Mouse (Mus musculus): ENCODE results near the gene 1700017B05Rik. TPM values are rescaled to one million over a fixed set of nuclear protein-coding genes. Genes with fewer than 3 reads are reported as not detected.
A peak's percentile ranks its signal among the peaks of the same experiment; 100 is the strongest.

The 1700017B05Rik gene
- total RNA-seq, 1 experiment = 35.6 TPM

DNA sequence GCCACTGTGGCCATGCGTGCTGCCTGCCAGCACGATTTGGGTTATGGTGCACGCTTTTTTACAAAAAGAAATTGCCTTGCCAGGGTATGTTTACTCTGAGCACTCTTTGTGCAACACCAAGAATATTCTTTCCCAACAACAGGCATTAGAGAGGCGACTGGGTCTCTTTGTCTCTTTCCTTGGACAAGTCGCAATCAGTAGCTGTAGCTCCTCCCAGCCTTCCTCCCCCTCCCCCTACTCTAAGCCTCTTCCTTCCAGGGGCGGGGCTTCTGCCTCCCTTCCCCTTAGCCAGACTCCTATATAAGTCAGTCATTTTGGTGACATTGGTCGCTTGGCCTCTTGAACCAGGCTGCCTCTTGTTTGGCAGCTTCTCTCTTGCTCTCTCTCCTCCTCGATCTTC lies 33.9 kb upstream of the 1700017B05Rik start:
- Histone ChIP-seq H3K4me3 (ENCODE audit: insufficient read depth in 1 of 2, low read depth in 1 of 2, low read length in 2 of 2, poor library complexity in 1 of 2, severe bottlenecking in 1 of 2) (peak overlapping the region; percentile 2 to 55; a peak in 3 of 4 replicates), H3K9me3 (ENCODE audit: control insufficient read depth, insufficient read depth, low read depth, low read length) (no peaks in the 10 kb centered on the region), H3K36me3 (ENCODE audit: control insufficient read depth, insufficient read depth, low read length, poor library complexity, severe bottlenecking) (no peaks in the 10 kb centered on the region), H3K9ac (ENCODE audit: insufficient read depth, low read depth, low read length, poor library complexity, severe bottlenecking) (no peak overlapping the region), H3K4me1 (ENCODE audit: control insufficient read depth in 2 of 2, insufficient read depth in 2 of 2, low read length in 2 of 2, poor library complexity in 1 of 2) (peaks cover 0 to 6% of the 10 kb centered on the region in 2 experiments; a peak in 1 of 4 replicates), H3K27ac (ENCODE audit: insufficient read depth, low read depth, low read length, poor library complexity, severe bottlenecking) (no peak overlapping the region)
- TF ChIP-seq ZC3H11A (IDR thresholded peaks at IDR 0.05; ENCODE audit: borderline replicate concordance, low read depth, low read length) (no peak), ZNF384 (IDR thresholded peaks at IDR 0.05; ENCODE audit: low read depth, low read length) (no peak), CHD2 (IDR thresholded peaks at IDR 0.05; ENCODE audit: low read depth, low read length) (no peak), MAFK (IDR thresholded peaks at IDR 0.05; ENCODE audit: insufficient read depth, low read depth, low read length) (no peak), HCFC1 (IDR thresholded peaks at IDR 0.05; ENCODE audit: borderline replicate concordance, insufficient read depth, low read length) (no peak)
- in situ Hi-C loops (cut with MboI; ENCODE audit: low sequenced_read_pairs in 2 of 2, unreplicated experiment in 2 of 2) = no loop called here
- peak; percentile 51 for DNase-seq (ENCODE audit: low read depth, low spot score)

DNA sequence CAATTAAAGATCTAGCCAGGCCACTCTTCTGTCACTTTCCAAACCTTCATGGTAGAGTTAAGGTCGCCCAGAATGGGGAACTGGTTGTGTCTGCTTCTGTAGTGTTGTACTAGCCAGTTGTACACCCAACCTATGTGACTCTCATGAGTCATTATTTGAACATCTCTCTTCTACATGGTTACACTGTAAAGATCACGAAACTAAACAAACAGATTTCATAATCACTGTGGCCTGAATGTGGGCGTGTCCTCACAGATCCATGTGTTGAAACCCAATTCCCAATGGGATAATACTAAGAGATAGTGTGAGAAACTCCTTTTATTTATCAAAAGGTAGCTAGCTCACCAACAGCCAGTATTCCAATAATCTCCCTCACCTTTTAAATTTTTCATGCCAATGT lies 33.3 kb upstream of the 1700017B05Rik start:
- Histone ChIP-seq H3K4me3 (ENCODE audit: insufficient read depth in 1 of 2, low read depth in 1 of 2, low read length in 2 of 2, poor library complexity in 1 of 2, severe bottlenecking in 1 of 2) (no peak overlapping the region), H3K27ac (ENCODE audit: insufficient read depth, low read depth, low read length, poor library complexity, severe bottlenecking) (no peak overlapping the region), H3K9ac (ENCODE audit: insufficient read depth, low read depth, low read length, poor library complexity, severe bottlenecking) (no peak overlapping the region), H3K4me1 (ENCODE audit: control insufficient read depth in 2 of 2, insufficient read depth in 2 of 2, low read length in 2 of 2, poor library complexity in 1 of 2) (peaks cover 0 to 6% of the 10 kb centered on the region in 2 experiments; a peak in 1 of 4 replicates), H3K9me3 (ENCODE audit: control insufficient read depth, insufficient read depth, low read depth, low read length) (no peaks in the 10 kb centered on the region), H3K36me3 (ENCODE audit: control insufficient read depth, insufficient read depth, low read length, poor library complexity, severe bottlenecking) (no peaks in the 10 kb centered on the region)
- no peak for DNase-seq (ENCODE audit: low read depth, low spot score)
- TF ChIP-seq CHD2 (IDR thresholded peaks at IDR 0.05; ENCODE audit: low read depth, low read length) (no peak), MAFK (IDR thresholded peaks at IDR 0.05; ENCODE audit: insufficient read depth, low read depth, low read length) (no peak), ZNF384 (IDR thresholded peaks at IDR 0.05; ENCODE audit: low read depth, low read length) (no peak), HCFC1 (IDR thresholded peaks at IDR 0.05; ENCODE audit: borderline replicate concordance, insufficient read depth, low read length) (no peak)
- in situ Hi-C loops (cut with MboI; ENCODE audit: low sequenced_read_pairs in 2 of 2, unreplicated experiment in 2 of 2) = no loop called here

DNA sequence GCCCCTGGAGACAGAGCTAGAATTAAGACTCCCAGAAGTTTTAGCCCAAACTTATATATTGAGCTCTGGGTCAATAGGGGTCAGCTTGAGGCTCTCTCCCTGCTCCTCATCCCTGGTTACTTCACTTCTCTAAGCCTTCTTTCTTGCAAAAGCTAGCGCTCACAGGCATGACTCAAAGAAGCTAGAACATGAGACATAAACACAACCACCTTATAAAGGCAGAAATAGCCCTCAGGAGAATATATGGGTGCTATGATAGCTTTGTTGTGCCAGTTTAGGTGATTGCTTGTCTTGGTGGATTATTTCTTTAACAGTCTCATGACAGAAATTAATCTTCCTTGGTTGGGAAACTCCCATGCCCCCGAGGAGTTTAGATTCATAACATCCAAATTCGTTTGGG lies 32.5 kb upstream of the 1700017B05Rik start:
- DNase-seq (ENCODE audit: low read depth, low spot score) = no peak
- H3K4me3 ChIP-seq (ENCODE audit: insufficient read depth in 1 of 2, low read depth in 1 of 2, low read length in 2 of 2, poor library complexity in 1 of 2, severe bottlenecking in 1 of 2) = no peak overlapping the region
- TF ChIP-seq ZC3H11A (IDR thresholded peaks at IDR 0.05; ENCODE audit: borderline replicate concordance, low read depth, low read length) = no peak
- TF ChIP-seq CHD2 (IDR thresholded peaks at IDR 0.05; ENCODE audit: low read depth, low read length) = no peak
- peaks cover 0 to 6% of the 10 kb centered on the region in 2 experiments; a peak in 1 of 4 replicates for H3K4me1 ChIP-seq (ENCODE audit: control insufficient read depth in 2 of 2, insufficient read depth in 2 of 2, low read length in 2 of 2, poor library complexity in 1 of 2)
- H3K27ac ChIP-seq (ENCODE audit: insufficient read depth, low read depth, low read length, poor library complexity, severe bottlenecking) = no peak overlapping the region
- no peaks in the 10 kb centered on the region for H3K9me3 ChIP-seq (ENCODE audit: control insufficient read depth, insufficient read depth, low read depth, low read length)
- no peaks in the 10 kb centered on the region for H3K36me3 ChIP-seq (ENCODE audit: control insufficient read depth, insufficient read depth, low read length, poor library complexity, severe bottlenecking)
- no peak overlapping the region for H3K9ac ChIP-seq (ENCODE audit: insufficient read depth, low read depth, low read length, poor library complexity, severe bottlenecking)
- in situ Hi-C loops (cut with MboI; ENCODE audit: low sequenced_read_pairs in 2 of 2, unreplicated experiment in 2 of 2) = no loop called here

DNA sequence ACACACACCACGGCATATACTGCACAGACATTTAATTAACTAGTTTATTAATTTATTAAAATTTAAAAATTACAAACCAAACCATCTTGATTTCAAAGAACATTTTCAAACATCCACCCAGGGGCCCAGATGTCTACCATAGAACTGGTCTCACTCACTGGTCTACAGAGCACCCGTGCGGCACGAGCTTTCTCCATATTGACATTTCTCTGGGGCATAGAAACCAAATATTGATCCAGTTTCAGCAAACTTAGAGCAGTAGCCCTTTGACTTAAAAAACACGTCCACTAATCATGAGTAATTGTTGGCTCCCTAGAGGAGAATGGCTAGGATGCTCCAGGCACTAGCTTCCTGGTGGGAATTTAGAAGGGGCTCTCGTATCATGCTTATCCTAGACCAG lies 24.8 kb upstream of the 1700017B05Rik start:
- H3K9ac ChIP-seq (ENCODE audit: insufficient read depth, low read depth, low read length, poor library complexity, severe bottlenecking) = no peak overlapping the region
- in situ Hi-C loops (cut with MboI; ENCODE audit: low sequenced_read_pairs in 2 of 2, unreplicated experiment in 2 of 2) = no loop called here
- DNase-seq (ENCODE audit: low read depth, low spot score) = no peak
- no peaks in the 10 kb centered on the region for H3K36me3 ChIP-seq (ENCODE audit: control insufficient read depth, insufficient read depth, low read length, poor library complexity, severe bottlenecking)
- peaks cover 0 to 8% of the 10 kb centered on the region in 2 experiments; a peak in 1 of 4 replicates for H3K4me1 ChIP-seq (ENCODE audit: control insufficient read depth in 2 of 2, insufficient read depth in 2 of 2, low read length in 2 of 2, poor library complexity in 1 of 2)
- no peaks in the 10 kb centered on the region for H3K9me3 ChIP-seq (ENCODE audit: control insufficient read depth, insufficient read depth, low read depth, low read length)
- no peak overlapping the region for H3K4me3 ChIP-seq (ENCODE audit: insufficient read depth in 1 of 2, low read depth in 1 of 2, low read length in 2 of 2, poor library complexity in 1 of 2, severe bottlenecking in 1 of 2)
- no peak for TF ChIP-seq MAFK (IDR thresholded peaks at IDR 0.05; ENCODE audit: insufficient read depth, low read depth, low read length)
- no peak for TF ChIP-seq HCFC1 (IDR thresholded peaks at IDR 0.05; ENCODE audit: borderline replicate concordance, insufficient read depth, low read length)
- TF ChIP-seq CHD2 (IDR thresholded peaks at IDR 0.05; ENCODE audit: low read depth, low read length) = no peak
- no peak for TF ChIP-seq ZNF384 (IDR thresholded peaks at IDR 0.05; ENCODE audit: low read depth, low read length)
- no peak for TF ChIP-seq ZC3H11A (IDR thresholded peaks at IDR 0.05; ENCODE audit: borderline replicate concordance, low read depth, low read length)
- no peak overlapping the region for H3K27ac ChIP-seq (ENCODE audit: insufficient read depth, low read depth, low read length, poor library complexity, severe bottlenecking)

DNA sequence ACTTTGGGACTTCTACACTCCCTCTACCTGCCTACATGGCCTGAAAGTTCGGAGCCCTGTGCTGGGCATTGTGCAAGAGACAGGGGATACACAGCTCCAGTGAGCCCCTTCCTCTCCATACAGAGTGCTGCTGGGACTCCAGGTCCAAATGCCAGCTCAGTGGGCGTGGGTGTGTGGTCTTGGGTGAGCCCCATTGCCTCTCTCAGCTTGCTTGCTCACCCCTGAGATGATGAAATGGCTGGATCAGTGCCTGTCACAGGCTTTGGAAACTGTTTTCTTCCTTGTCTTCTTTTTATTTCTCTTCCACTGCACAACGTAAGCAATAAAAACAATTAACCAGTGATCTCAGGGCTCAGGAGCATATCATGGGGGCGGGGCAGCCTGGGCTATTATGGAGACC lies 20.9 kb upstream of the 1700017B05Rik start:
- no peaks in the 10 kb centered on the region for H3K36me3 ChIP-seq (ENCODE audit: control insufficient read depth, insufficient read depth, low read length, poor library complexity, severe bottlenecking)

More for the DNA sequence above, 20.9 kb upstream of the 1700017B05Rik start:
- in situ Hi-C loops (cut with MboI; ENCODE audit: low sequenced_read_pairs in 2 of 2, unreplicated experiment in 2 of 2) = no loop called here
- no peak overlapping the region for H3K27ac ChIP-seq (ENCODE audit: insufficient read depth, low read depth, low read length, poor library complexity, severe bottlenecking)
- no peak overlapping the region for H3K4me3 ChIP-seq (ENCODE audit: insufficient read depth in 1 of 2, low read depth in 1 of 2, low read length in 2 of 2, poor library complexity in 1 of 2, severe bottlenecking in 1 of 2)
- peaks cover 8 to 31% of the 10 kb centered on the region in 2 experiments; a peak in 3 of 4 replicates for H3K4me1 ChIP-seq (ENCODE audit: control insufficient read depth in 2 of 2, insufficient read depth in 2 of 2, low read length in 2 of 2, poor library complexity in 1 of 2)
- H3K9ac ChIP-seq (ENCODE audit: insufficient read depth, low read depth, low read length, poor library complexity, severe bottlenecking) = no peak overlapping the region
- no peak for DNase-seq (ENCODE audit: low read depth, low spot score)
- no peaks in the 10 kb centered on the region for H3K9me3 ChIP-seq (ENCODE audit: control insufficient read depth, insufficient read depth, low read depth, low read length)
- no peak for TF ChIP-seq ZNF384 (IDR thresholded peaks at IDR 0.05; ENCODE audit: low read depth, low read length)
- TF ChIP-seq CHD2 (IDR thresholded peaks at IDR 0.05; ENCODE audit: low read depth, low read length) = no peak
- no peak for TF ChIP-seq HCFC1 (IDR thresholded peaks at IDR 0.05; ENCODE audit: borderline replicate concordance, insufficient read depth, low read length)
- TF ChIP-seq MAFK (IDR thresholded peaks at IDR 0.05; ENCODE audit: insufficient read depth, low read depth, low read length) = no peak
- TF ChIP-seq ZC3H11A (IDR thresholded peaks at IDR 0.05; ENCODE audit: borderline replicate concordance, low read depth, low read length) = no peak
